Mouse (Mus musculus) neural tube, embryonic 11.5 days (tissue): ENCODE measurements around the gene Palm3. TPM values are rescaled to one million over a fixed set of nuclear protein-coding genes. Genes with fewer than 3 reads are reported as not detected.

Experiments
- ATAC-seq: fragments of 200-750 bp; cut with Nextera tagmentation; 2 replicates; pipeline ENCODE4 v1.8.0; 2017; ENCODE audit warnings: moderate number of reproducible peaks, mild to moderate bottlenecking, moderate TSS enrichment, moderate library complexity; ENCODE audit not compliant: insufficient read depth, low FRiP score, low TSS enrichment
- DNase-seq: peaks from one replicate; pipeline ENCODE4 v3.0.0-alpha.2; 2015; ENCODE audit warnings: low spot score
- H3K27ac ChIP-seq: fragments of 300-500 bp; sonication (generic); 2 replicates; pipeline ENCODE4 v1.5.1; 2014; ENCODE audit warnings: low read depth, mild to moderate bottlenecking, low read length
- H3K27me3 ChIP-seq: fragments of 300-500 bp; sonication (generic); 2 replicates; pipeline ENCODE4 v1.6.1; 2014; ENCODE audit warnings: mild to moderate bottlenecking, low read length, mixed read lengths; ENCODE audit not compliant: control insufficient read depth, insufficient read depth
- H3K36me3 ChIP-seq: fragments of 300-500 bp; sonication (generic); 2 replicates; pipeline ENCODE4 v1.6.1; 2014; ENCODE audit warnings: mild to moderate bottlenecking, low read length, moderate library complexity, mixed read lengths; ENCODE audit not compliant: control insufficient read depth, insufficient read depth
- H3K4me1 ChIP-seq: fragments of 300-500 bp; sonication (generic); 2 replicates; pipeline ENCODE4 v1.6.1; 2014; ENCODE audit warnings: low read length, mixed read lengths; ENCODE audit not compliant: control insufficient read depth, insufficient read depth
- H3K4me2 ChIP-seq: fragments of 300-500 bp; sonication (generic); 2 replicates; pipeline ENCODE4 v1.6.1; 2014; ENCODE audit warnings: low read depth, mild to moderate bottlenecking, moderate library complexity
- H3K4me3 ChIP-seq: fragments of 300-500 bp; sonication (generic); 2 replicates; pipeline ENCODE4 v1.5.1; 2014; ENCODE audit warnings: low read depth, low read length
- H3K9ac ChIP-seq: fragments of 300-500 bp; sonication (generic); 2 replicates; pipeline ENCODE4 v1.6.1; 2014; ENCODE audit warnings: mild to moderate bottlenecking, low read length
- H3K9me3 ChIP-seq: fragments of 300-500 bp; sonication (generic); 2 replicates; pipeline ENCODE4 v1.6.1; 2016; ENCODE audit warnings: low read length; ENCODE audit not compliant: control insufficient read depth
- WGBS: fragments of 180-500 bp; shearing (Covaris S2); extraction: QIAGEN DNeasy Blood & Tissue Kit; methylation state at CpG from one replicate; pipeline ENCODE4 v1.1.7; 2014; 5-methylcytosine and 5-hydroxymethylcytosine counted together
- polyA plus RNA-seq: library from polyadenylated mRNA; unstranded; fragments of >200 nt; fragmentation: Nextera tagmentation; extraction: Ambion mirVana; gene quantifications from 2 replicates; pipeline ENCODE4 v1.2.1, GENCODE M21; 2014

Gene Palm3
- polyA plus RNA-seq, 1 experiment from 2014 or later, result 4.4 TPM

- WGBS, result 91% methylated on average over 3 of the region's 3 CpGs
- Histone ChIP-seq H3K9me3 (no peaks in the 10 kb centered on the region), H3K4me1 (peaks cover 3% of the 10 kb centered on the region; the same call in 1 of the 2 replicates), H3K27me3 (no peaks in the 10 kb centered on the region), H3K9ac (no peak overlapping the region), H3K4me3 (no peak overlapping the region), H3K36me3 (peaks cover 17% of the 10 kb centered on the region), H3K4me2 (no peak overlapping the region), H3K27ac (no peak overlapping the region)
- ATAC-seq (no peak), DNase-seq (no peak)
These were observed 27.2 kb upstream of the Palm3 start for GRCm38 (mm10) chr8:83994030-83994429.

- 14% methylated on average over 12 of the region's 12 CpGs for WGBS
- H3K9me3 ChIP-seq, result no peaks in the 10 kb centered on the region
- H3K4me1 ChIP-seq, result peaks cover 9% of the 10 kb centered on the region; the same call in 1 of the 2 replicates
- H3K9ac ChIP-seq, result no peak overlapping the region
- peak overlapping the region; percentile 80 for H3K4me2 ChIP-seq
- ATAC-seq (0 out of 2 replicates have a peak, but pooled peaks have one; percentile 22), DNase-seq (no peak)
- H3K27ac ChIP-seq, result no peak overlapping the region; the same call in 1 of the 2 replicates
- H3K4me3 ChIP-seq, result peak overlapping the region; percentile 13; the same call in 1 of the 2 replicates
- H3K36me3 ChIP-seq, result peaks cover 11% of the 10 kb centered on the region
- peaks cover 11% of the 10 kb centered on the region for H3K27me3 ChIP-seq
These were observed 25.3 kb upstream of the Palm3 start for GRCm38 (mm10) chr8:83995973-83996372.

- H3K36me3 ChIP-seq, result peaks cover 5% of the 10 kb centered on the region
- DNase-seq (peak; percentile 87), ATAC-seq (peak; percentile 70)
- H3K27me3 ChIP-seq, result peaks cover 19% of the 10 kb centered on the region
- H3K4me2 ChIP-seq, result peak overlapping the region; percentile 80
- under 1% methylated on average over 30 of the region's 103 CpGs for WGBS
- peak overlapping the region; percentile 95 for H3K27ac ChIP-seq
- peak overlapping the region; percentile 83 for H3K4me3 ChIP-seq
- peaks cover 14% of the 10 kb centered on the region; the same call in 1 of the 2 replicates for H3K4me1 ChIP-seq
- no peaks in the 10 kb centered on the region for H3K9me3 ChIP-seq
- H3K9ac ChIP-seq, result peak overlapping the region; percentile 86
These were observed 24.4 kb upstream of the Palm3 start for GRCm38 (mm10) chr8:83996567-83997505.

GRCm38 (mm10) chr8:83997511-83998141 lies 23.6 kb upstream of the Palm3 start, which contains the start of gene Samd1:
Gene Samd1 (plus strand): TSS chr8:83997672.
- peaks cover 20% of the 10 kb centered on the region for H3K27me3 ChIP-seq

GRCm38 (mm10) chr8:83998231-83999056 lies 22.8 kb upstream of the Palm3 start:
- Histone ChIP-seq H3K27ac (peak overlapping the region; percentile 77), H3K9ac (peak overlapping the region; percentile 72), H3K9me3 (no peaks in the 10 kb centered on the region), H3K4me3 (peak overlapping the region; percentile 83), H3K36me3 (peaks cover 2% of the 10 kb centered on the region), H3K4me2 (peak overlapping the region; percentile 80), H3K27me3 (peaks cover 20% of the 10 kb centered on the region), H3K4me1 (peaks cover 14% of the 10 kb centered on the region; the same call in 1 of the 2 replicates)
- ATAC-seq (peak; percentile 8; the same call in 1 of the 2 replicates), DNase-seq (peak; percentile 75)
- WGBS, result under 1% methylated on average over 74 of the region's 92 CpGs

More at GRCm38 (mm10) chr8:83997511-83998141, 23.6 kb upstream of the Palm3 start, which contains the start of gene Samd1:
- Histone ChIP-seq H3K27ac (peak within 1 kb of the TSS; percentile 95), H3K9me3 (no peaks in the 10 kb centered on the region), H3K4me1 (peaks cover 14% of the 10 kb centered on the region; the same call in 1 of the 2 replicates), H3K36me3 (peaks cover 2% of the 10 kb centered on the region), H3K4me2 (peak within 1 kb of the TSS; percentile 80), H3K4me3 (peak within 1 kb of the TSS; percentile 83), H3K9ac (peak within 1 kb of the TSS; percentile 86)
- DNase-seq, result peak; percentile 73
- ATAC-seq, result 0 out of 2 replicates have a peak, but pooled peaks have one; percentile 32
- WGBS, result 1% methylated on average over 61 of the region's 112 CpGs

- no peak overlapping the region for H3K9ac ChIP-seq
- no peaks in the 10 kb centered on the region for H3K9me3 ChIP-seq
- 68% methylated on average over 16 of the region's 16 CpGs for WGBS
- peaks cover 2% of the 10 kb centered on the region for H3K36me3 ChIP-seq
- DNase-seq (no peak), ATAC-seq (no peak)
- H3K27me3 ChIP-seq, result peaks cover 20% of the 10 kb centered on the region
- H3K27ac ChIP-seq, result no peak overlapping the region
- H3K4me3 ChIP-seq, result peak overlapping the region; percentile 83
- H3K4me1 ChIP-seq, result peaks cover 17% of the 10 kb centered on the region
- peak overlapping the region; percentile 80 for H3K4me2 ChIP-seq
These were observed 22.1 kb upstream of the Palm3 start for GRCm38 (mm10) chr8:83999057-83999705.

- Histone ChIP-seq H3K4me2 (no peak overlapping the region), H3K27me3 (peaks cover 20% of the 10 kb centered on the region), H3K9ac (no peak overlapping the region), H3K36me3 (peaks cover 2% of the 10 kb centered on the region), H3K4me3 (peak overlapping the region; percentile 83; the same call in 1 of the 2 replicates), H3K27ac (no peak overlapping the region), H3K9me3 (no peaks in the 10 kb centered on the region), H3K4me1 (peaks cover 18% of the 10 kb centered on the region)
- DNase-seq (no peak), ATAC-seq (no peak)
- WGBS, result 96% methylated on average over 2 of the region's 2 CpGs
These were observed 21.4 kb upstream of the Palm3 start for GRCm38 (mm10) chr8:83999825-84000224.
